In the genomic region with DNA sequence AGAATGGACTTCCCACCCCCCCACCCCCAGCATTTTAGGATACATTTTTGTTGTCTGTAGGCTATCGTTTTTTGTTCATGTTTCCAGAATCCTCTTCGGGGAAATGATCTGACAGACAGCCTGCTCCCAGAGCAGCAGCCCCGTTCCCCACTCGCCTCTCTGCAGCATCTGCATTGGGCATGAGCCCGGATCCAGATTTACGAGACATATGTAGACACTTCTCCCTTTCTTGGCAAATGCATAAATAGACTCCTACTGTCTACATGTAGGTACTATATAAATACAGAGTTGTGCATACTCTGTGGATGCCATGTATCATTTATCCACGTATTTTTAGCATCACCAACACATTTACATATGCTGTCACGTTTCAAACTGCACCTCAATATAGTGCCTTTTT, we compare ENCODE assay signal across 23 mouse cellular contexts. TPM values are rescaled to one million over a fixed set of nuclear protein-coding genes. Genes with fewer than 3 reads are reported as not detected.
DNase-seq lines count a peak whose midpoint lies in the region; ATAC-seq and TF ChIP-seq lines count a peak whose summit lies in the region.
"Had no signal": no experiment of that assay in that cellular context is flagged by ENCODE, and none has a peak within 500 bp of the region (broad histone marks: within the 10 kb centered on the region; RNA-seq: fewer than 3 reads in every experiment).

No protein-coding gene starts in this region.

- H3K36me3 ChIP-seq in forebrain, embryonic 15.5 days = no peaks in the 10 kb centered on the region
- no peaks in the 10 kb centered on the region for H3K36me3 ChIP-seq in forebrain, embryonic 10.5 days (replicated peaks)
- H3K36me3 ChIP-seq: embryonic facial prominence, embryonic 13.5 days; heart, embryonic 12.5 days; limb, embryonic 10.5 days; liver, embryonic 12.5 days; neural tube, embryonic 12.5 days had no signal

- intact Hi-C loops in left cerebral cortex, postnatal 10 days (cut with DNase I) = loop anchor here (10.0 kb wide), 1 partner anchor 131 kb away; no protein-coding TSS in a partner anchor

- H3K9ac ChIP-seq in forebrain, embryonic 15.5 days (replicated peaks) = no peak overlapping the region
- H3K9ac ChIP-seq: embryonic facial prominence, embryonic 13.5 days; heart, embryonic 12.5 days; liver, embryonic 12.5 days; neural tube, embryonic 12.5 days had no signal

- no peaks in the 10 kb centered on the region for H3K27me3 ChIP-seq in forebrain, embryonic 15.5 days
- H3K27me3 ChIP-seq in forebrain, embryonic 10.5 days (ENCODE audit: poor library complexity, severe bottlenecking) = no peaks in the 10 kb centered on the region
- H3K27me3 ChIP-seq: embryonic facial prominence, embryonic 13.5 days; heart, embryonic 12.5 days; liver, embryonic 12.5 days; megakaryocyte, embryonic 14.5 days; neural tube, embryonic 12.5 days had no signal

- peaks cover 9% of the 10 kb centered on the region for H3K4me1 ChIP-seq in forebrain, embryonic 15.5 days
- H3K4me1 ChIP-seq in forebrain, embryonic 10.5 days = 0 out of 2 replicates have a peak, but pooled peaks cover 2% of the 10 kb centered on the region
- H3K4me1 ChIP-seq: embryonic facial prominence, embryonic 13.5 days; heart, embryonic 12.5 days; limb, embryonic 10.5 days; liver, embryonic 12.5 days; megakaryocyte, embryonic 14.5 days; neural tube, embryonic 12.5 days had no signal

- no peak for TF ChIP-seq CTCF in layer of hippocampus, adult 2 months (conservative IDR thresholded peaks at IDR 0.05)

- H3K4me2 ChIP-seq in forebrain, embryonic 15.5 days (replicated peaks) = no peak overlapping the region
- H3K4me2 ChIP-seq: embryonic facial prominence, embryonic 13.5 days; heart, embryonic 12.5 days; liver, embryonic 12.5 days; neural tube, embryonic 12.5 days had no signal

- no peak for DNase-seq in forebrain, embryonic 10.5 days (ENCODE audit: extremely low spot score, low spot score)
- DNase-seq in layer of hippocampus, adult 2 months (ENCODE audit: low spot score in 2 of 2) = peak; percentile 18 to 29
- peak; percentile 37 to 60 for DNase-seq in left cerebral cortex, postnatal 10 days (ENCODE audit: extremely low spot score in 1 of 2, low spot score in 2 of 2)
- peak; percentile 40 to 60 for DNase-seq in right cerebral cortex, postnatal 36 days (ENCODE audit: low spot score in 2 of 2)
- no peak for DNase-seq in MN1 (ENCODE audit: low spot score)
- DNase-seq in testis, postnatal 14 days (ENCODE audit: low spot score) = no peak
- DNase-seq in urinary bladder, adult 18-20 months (ENCODE audit: low spot score in 2 of 2) = no peak
- DNase-seq: cerebellum, adult 11 months; cerebellum, postnatal 36 days; heart, postnatal 36 days; kidney, postnatal 14 days had no signal

- peak overlapping the region; percentile 16 for H3K27ac ChIP-seq in forebrain, embryonic 15.5 days (replicated peaks)
- no peak overlapping the region for H3K27ac ChIP-seq in forebrain, embryonic 10.5 days
- H3K27ac ChIP-seq in layer of hippocampus, adult 2 months = peak overlapping the region; percentile 8; the same call in 1 of the 2 replicates
- H3K27ac ChIP-seq: embryonic facial prominence, embryonic 13.5 days; limb, embryonic 10.5 days; liver, embryonic 12.5 days; neural tube, embryonic 12.5 days; stomach, postnatal 0 days had no signal

- 63% methylated on average over 8 of the region's 8 CpGs for WGBS in forebrain, embryonic 15.5 days
- WGBS in forebrain, embryonic 10.5 days = 93% methylated on average over 8 of the region's 8 CpGs

- H3K9me3 ChIP-seq in forebrain, embryonic 15.5 days = no peaks in the 10 kb centered on the region
- H3K9me3 ChIP-seq in forebrain, embryonic 10.5 days = no peaks in the 10 kb centered on the region
- H3K9me3 ChIP-seq: embryonic facial prominence, embryonic 13.5 days; heart, embryonic 12.5 days; limb, embryonic 10.5 days; liver, embryonic 12.5 days; megakaryocyte, embryonic 14.5 days; neural tube, embryonic 12.5 days had no signal

- H3K4me3 ChIP-seq in forebrain, embryonic 15.5 days = no peak overlapping the region
- no peak overlapping the region for H3K4me3 ChIP-seq in forebrain, embryonic 10.5 days
- no peak overlapping the region for H3K4me3 ChIP-seq in layer of hippocampus, adult 2 months
- H3K4me3 ChIP-seq: embryonic facial prominence, embryonic 13.5 days; heart, embryonic 12.5 days; limb, embryonic 10.5 days; liver, embryonic 12.5 days; megakaryocyte, embryonic 14.5 days; neural tube, embryonic 12.5 days had no signal

- peak; percentile 61; the same call in 1 of the 2 replicates for ATAC-seq in forebrain, embryonic 15.5 days (replicated peaks)
- ATAC-seq: inflammation-experienced regulatory T-cells, adult 6 months; liver, embryonic 12.5 days; Patski had no signal

RNA-seq across cellular contexts. Expression of gene Gm765, which starts 42.9 kb away (rescaled TPM):
- not detected in 2 replicates for polyA plus RNA-seq in forebrain, embryonic 15.5 days (2015; fragmentation: Nextera tagmentation; extraction: Ambion mirVana)
- polyA plus RNA-seq in forebrain, embryonic 10.5 days (2016; fragmentation: Nextera tagmentation; extraction: Ambion mirVana) = not detected in 2 replicates
- total RNA-seq in layer of hippocampus, adult 2 months (2021) = not detected
- total RNA-seq in left cerebral cortex, postnatal 10 days (2021) = under 1 TPM; 0.19 to 0.28 TPM
- total RNA-seq: heart, postnatal 36 days had no signal
- polyA plus RNA-seq: embryonic facial prominence, embryonic 13.5 days; heart, embryonic 12.5 days; limb, embryonic 10.5 days; liver, embryonic 12.5 days; lung, embryonic 16.5 days; Patski; spleen, adult 2 months; stomach, postnatal 0 days had no signal

Comparison
In these comparisons a context has a peak if more than half of its experiments do, and no peak if none do; other contexts are left out.
1. DNase-seq: peak in layer of hippocampus, adult 2 months (2 of 2), left cerebral cortex, postnatal 10 days (2 of 2) and right cerebral cortex, postnatal 36 days (2 of 2); none in forebrain, embryonic 10.5 days (single experiment), MN1 (single experiment), testis, postnatal 14 days (single experiment) and urinary bladder, adult 18-20 months (0 of 2).